Mouse (Mus musculus) adrenal gland, adult 2 months (tissue): ENCODE data around the gene Jarid2. TPM values are rescaled to one million over a fixed set of nuclear protein-coding genes. Genes with fewer than 3 reads are reported as not detected.

ENCODE experiments used
- DNase-seq: peaks from one replicate; pipeline ENCODE4 v3.0.0; 2021
- polyA plus RNA-seq: library from polyadenylated mRNA; depleted of rRNA; stranded (reverse); fragments of >200 nt; gene quantifications from 2 replicates; pipeline ENCODE4 v1.2.3, GENCODE M21; 2012
- total RNA-seq, 2 experiments: library from RNA; stranded (reverse); gene quantifications; 2 replicates each; pipeline ENCODE4 v1.2.3; 2021

Gene Jarid2
- total and polyA plus RNA-seq, 3 experiments = 6.3 to 47.1 (median 22.7) TPM

DNA sequence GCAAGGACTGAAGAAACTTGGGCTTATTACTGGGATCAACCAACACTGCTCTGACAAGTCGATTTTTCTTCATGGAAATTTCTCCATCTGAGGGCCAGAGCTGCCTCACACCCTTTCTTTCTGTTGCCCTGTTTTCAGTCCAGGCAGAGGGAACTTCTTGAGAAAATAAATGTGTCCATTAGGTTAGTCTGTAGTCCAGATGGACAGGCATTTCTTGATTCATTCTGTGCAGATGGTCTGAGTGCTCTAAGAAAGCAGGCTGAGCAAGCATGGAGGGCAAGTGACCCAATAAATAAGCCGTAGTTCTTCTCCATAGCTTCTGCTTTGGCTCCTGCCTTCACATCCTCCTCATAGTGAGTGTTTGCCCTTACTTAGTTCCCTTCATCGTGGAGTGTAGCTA, 46.1 kb downstream of the Jarid2 start:
- DNase-seq = no peak

DNA sequence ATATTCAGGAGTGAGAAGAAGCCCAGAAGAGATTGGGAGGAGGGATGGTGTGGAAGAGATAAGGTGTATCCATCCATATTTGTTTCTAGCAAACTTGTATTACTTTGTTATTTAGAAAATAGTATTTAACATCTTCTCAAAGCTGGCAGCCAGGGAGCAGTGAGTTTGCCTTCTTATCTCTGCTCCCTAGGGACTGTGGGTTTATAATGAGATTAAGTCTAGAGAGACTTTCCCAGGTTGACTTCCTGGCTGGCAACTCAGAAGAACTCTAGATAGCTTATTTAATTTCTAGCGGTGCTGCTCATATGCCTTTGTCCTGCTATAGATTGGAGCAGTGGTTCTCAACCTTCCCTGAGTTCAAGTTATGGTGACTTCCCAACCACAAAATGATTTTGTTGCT, 51.2 kb downstream of the Jarid2 start:
- DNase-seq = no peak

DNA sequence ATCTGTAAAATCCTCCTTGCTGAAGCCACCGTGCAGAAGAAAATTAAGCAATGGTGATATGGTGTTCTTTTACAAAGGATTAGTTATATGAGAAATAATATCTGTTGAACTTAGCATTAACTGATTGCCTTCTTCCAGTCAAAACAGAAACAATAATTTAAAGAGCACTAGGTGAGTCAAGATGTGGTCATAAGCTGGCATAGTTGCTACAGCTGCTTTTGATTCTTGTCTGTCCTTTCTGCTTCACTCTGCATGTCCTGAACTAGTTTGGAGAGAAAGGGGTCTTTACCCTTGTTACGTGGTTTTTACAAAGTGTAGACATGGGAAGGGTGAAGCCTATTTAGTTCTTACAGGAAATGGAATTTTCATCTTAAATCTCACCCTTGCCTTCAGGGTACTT, 51.9 kb downstream of the Jarid2 start:
- no peak for DNase-seq

DNA sequence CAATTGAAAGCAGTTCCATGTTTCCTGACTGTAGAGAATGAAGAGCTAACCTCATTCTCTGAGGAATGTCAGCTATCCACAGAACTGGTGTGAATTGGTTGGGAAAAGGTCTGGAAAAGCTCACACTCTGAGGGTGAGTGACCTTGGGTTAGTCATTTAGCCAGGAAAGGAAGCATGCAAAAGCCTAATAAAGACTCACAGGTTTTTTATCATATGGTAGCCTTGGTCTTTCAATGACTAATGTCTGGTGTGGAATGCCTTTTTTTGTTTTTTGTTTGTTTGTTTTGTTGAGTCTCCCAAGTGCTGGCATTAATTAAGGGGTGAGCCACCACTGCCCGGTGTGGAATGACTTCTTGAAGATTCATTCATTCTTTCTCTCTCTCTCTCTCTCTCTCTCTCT, 55.3 kb downstream of the Jarid2 start:
- no peak for DNase-seq

DNA sequence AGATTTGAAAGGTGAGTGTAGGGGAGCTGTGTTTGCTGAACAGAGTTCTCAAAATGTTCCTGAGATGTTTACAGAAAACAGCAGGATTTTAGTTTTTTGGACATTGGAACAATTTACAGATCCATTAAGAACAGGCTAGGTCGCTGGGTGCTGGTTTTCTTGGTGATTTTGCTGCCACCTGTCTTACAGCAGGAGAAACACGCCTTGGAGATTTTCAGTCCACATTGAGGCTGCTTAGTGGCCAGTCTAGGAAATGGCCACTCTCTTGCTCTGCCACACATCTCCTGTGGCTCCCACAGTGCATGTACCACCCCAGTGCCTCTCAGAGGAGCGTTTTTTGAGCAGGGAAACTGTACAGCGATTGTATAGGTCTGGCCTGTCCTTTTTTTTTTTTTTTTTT, 57.0 kb downstream of the Jarid2 start:
- DNase-seq = peak; percentile 58

DNA sequence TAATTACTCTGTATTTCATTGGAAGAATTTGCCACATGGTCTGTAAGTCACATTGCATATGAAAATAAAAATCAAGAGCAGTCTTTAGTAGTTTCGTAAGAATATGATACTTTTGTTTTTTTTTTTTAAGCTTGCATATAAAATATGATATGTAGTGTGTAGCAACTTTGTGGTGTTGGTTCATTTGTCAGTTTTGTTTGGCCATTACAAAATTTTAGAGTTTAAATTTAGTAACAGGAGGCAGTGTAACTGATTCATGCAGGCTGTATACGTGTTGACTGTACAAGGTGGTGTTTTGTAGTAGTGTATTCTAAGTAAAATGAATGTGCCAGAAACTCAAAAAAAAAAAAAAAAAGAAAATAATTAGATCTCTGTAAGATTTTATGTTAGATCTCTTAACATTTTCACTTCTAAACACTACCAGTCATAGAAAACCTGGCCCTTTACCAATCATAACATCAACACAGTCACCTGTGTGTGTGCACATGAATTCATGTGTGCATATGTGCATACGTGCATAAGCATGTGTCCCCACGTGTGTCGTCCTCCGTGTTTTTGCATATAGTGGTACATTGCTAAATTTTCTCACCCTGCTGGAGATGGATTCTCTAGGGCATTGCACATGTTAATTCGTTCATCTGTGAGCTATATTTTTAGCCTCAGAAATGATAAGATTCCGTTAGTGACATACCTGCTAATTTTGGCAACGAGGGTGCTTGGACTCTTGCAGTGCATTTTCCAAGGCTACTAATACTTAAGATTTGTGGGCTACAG, 59.3 kb downstream of the Jarid2 start:
- no peak for DNase-seq

DNA sequence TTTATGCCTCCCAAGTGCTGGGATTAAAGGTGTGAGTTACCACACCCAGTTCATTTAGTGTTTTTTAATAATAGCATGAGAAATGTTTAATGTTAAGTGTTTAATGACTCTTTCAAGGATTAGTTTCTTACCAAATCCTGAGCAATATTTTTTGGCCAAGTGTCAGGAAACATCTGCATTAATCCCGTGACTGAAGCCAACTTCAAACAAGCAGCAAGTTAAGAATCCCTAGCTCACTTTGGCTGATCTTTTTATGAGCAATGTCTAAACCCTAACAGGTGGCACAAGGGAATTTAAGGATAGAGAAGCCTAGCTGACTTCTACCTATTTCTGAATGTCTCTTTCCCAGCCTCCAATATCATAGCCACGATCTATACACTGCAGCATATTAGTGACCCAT, 60.7 kb downstream of the Jarid2 start:
- DNase-seq = no peak

DNA sequence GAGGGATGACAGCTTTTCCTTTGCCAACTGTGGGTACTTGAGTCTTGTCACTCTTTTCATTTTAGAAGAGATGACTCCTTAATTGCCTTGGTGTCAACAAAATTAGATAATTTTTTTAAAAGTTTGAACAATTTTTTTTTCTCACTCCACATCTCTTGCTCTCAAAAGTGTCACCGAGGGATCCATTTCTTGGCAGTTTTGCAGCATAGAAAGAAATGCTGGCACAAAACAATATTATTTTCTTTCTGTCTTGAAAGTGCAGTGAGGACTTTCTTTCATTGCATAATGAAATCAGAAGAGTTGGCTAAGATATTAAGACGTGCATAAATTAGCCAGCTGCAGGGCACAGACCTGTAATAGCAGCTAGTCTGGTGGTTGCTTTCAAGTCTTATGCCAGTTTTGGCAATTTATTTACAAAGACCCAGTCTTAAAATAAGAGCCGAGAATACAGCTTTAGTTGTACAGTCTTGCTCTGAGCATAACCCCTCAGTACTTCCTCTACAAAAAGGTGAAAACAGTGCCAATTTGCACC, 63.2 kb downstream of the Jarid2 start:
- no peak for DNase-seq

DNA sequence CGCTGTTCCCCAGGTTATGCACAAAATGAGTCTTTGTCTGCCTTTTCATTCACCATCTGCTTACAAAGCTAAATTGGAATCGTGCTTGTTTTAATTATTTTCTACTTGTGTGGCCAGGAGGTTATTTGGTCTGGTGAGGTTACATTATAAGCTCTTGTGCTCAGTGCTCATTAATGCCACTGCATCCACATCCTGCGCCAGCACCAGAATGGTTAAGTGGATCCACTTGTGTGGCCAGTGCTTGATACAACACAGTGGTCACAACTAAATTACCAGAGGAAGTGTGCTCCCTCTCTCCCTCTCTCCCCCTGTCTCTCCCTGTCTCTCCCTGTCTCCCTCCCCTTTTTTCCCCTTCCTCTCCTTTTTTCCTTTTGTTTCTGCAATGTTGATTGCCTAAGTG, 66.6 kb downstream of the Jarid2 start:
- no peak for DNase-seq

DNA sequence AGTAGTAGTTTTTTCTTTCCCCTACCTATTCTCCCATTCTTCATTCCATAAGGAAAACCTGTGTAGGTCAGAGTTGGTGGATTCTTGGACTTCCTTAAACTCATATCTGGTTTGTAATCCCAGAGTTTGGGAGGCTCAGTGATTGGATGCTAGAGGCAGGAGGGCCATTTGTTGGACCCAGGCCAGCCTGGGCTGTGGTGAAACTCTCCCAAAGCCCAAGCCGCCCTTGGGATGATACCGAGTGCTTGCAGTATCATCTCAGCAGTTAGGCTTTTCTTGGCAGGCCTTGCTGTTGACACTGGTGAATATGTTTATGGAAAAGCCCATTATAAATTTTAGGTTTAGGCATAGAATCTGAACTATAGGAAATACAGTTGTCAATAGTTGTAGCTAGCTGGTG, 67.5 kb downstream of the Jarid2 start:
- DNase-seq = peak; percentile 71

DNA sequence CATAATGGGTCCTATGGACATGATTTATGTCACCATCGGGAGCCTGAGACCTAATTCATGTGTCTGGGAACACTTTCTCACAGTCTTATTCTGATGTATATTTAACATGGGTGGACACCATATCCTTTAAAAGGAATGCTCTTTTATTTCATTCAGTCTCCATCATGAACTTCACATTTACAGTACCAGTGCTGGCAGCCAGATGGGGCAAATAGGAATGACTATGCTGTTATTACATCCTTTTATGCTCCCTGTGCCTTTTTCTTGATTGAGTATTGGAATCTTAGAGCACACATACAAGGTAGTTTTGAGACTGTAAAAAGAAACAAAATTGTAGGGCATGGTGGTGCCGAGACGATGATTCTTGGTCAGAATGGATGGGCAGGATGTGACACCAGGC, 69.0 kb downstream of the Jarid2 start:
- DNase-seq = no peak

DNA sequence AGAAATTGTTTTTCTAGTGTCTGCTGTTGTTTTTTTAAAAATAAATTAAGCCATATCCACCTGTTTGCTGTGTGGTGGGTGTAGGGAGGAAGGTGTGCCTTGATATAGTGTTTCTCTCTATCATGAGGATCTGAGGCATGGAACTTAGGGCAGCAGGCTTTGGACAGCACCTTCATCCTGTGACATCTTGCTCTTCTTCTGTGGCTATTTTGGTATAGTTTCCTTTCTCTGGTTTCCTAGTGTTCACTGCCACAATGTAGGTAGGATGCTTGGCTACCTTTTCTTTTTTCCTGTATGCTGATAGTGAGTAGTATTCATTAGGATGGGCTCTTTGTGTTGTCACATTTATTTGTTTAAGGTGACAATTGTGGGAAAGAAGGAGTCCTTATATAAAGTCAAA, 69.9 kb downstream of the Jarid2 start:
- DNase-seq = no peak

DNA sequence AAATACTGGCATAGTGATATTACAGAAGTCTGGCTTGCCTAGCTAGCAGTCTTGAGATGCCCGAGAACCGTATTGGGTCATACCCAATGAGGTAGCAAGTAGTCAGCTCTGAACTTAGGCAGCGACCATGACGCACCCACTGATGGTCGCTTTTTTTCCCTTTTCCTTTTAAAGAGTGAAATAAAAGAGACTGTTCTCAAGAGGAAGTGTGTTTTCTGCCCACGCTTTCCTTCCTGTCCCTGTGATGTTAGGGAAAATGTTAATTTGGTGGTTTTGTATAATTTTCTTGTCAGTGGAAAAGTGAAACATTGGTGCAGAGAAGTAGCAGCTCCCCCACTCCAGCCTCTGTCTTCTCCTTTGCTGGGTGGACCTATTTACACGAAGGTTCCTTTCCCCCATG, 70.8 kb downstream of the Jarid2 start:
- no peak for DNase-seq

DNA sequence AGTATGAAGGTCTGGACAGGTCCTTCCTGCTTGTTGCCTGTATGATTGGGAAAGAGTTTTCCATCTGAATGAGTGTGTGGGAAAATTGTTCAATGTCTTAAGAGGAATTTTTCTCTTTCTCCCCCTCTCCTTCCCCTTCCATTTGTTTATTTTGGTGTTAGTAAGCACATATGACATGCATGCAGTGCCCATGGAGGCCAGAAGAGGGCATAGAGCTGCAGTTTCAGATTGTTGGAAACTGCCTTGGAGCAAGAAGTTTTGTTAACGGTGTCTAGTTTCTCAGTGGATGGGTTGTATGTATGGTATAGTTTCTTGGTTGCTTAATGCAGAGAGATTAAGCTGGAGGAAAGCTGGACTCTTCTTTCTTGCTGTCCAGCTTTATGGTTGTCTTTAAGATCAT, 75.6 kb downstream of the Jarid2 start:
- DNase-seq = peak; percentile 44

DNA sequence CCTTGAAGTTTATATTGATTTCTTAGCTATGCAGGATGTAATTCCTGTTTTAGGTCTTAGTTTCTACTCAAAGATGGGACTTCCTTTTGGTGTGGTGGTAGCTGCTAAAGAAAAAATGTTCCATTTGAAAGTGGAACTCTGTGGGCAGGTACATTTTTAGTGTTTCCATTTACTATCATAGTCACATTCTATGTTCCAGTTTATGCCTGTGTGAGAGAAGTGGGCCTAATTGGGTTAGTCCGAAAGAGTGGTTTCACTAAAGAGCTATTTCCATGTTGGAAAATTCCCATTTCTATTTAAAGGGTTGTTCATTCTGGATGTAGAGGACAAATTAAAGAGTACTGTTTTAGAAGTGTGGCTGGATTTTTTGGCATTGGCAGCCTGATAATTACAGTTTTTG, 79.0 kb downstream of the Jarid2 start:
- no peak for DNase-seq

DNA sequence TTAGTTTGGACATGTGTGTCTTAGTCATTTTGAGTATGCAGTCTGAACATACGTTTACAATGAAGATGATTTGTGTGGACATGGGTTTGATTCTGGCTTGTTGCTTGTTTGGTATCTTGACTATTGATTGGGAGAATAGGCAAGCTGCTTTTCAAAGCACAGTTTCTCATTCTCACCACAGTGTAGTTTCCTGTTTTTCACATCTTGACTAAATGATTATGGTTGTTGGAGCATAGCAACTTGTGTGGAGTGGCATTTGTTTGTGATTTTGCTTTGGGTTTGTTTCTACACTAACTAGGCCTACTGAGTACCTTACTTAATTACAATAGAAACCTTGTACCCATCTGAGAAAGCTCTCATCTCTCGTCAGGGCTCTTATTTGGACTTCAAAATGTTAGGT, 81.7 kb downstream of the Jarid2 start:
- no peak for DNase-seq

DNA sequence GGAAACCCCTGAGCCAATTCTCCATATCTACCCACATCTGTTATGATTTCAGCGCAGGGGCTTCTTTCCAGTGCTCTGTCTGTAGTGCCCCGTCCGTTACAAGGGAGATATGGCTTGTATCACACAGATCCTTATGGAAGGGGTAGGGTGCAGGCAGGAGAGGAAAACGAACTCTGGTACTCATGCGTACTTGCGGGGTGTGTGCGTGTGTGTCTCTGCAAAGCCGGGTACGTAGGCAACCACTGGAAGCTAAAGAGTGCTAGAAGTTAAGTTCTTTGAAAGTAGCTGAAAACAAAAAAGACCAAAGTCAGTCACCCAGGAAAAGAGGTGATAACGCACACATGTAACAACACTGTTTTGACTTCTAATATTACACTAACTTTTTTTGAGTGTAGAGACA, 82.3 kb downstream of the Jarid2 start:
- no peak for DNase-seq

DNA sequence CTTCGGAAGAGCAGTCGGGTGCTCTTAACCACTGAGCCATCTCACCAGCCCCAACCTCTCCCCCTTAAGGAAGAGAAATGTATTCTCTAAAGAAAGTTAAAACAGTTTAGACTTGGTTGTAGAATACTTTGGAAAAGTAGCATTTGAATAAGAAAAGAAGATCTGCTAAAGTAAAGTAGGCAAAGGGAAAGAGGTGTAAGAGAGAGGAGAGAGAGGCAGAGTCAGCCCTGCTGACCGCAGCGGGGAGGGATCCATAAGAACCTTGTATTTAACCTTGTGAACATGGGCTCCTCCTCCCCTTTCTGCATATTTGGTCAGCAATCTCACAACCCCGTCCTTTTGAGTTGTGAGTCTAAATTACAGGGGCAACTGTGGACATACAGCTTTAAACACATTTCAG, 83.1 kb downstream of the Jarid2 start:
- DNase-seq = peak; percentile 39

DNA sequence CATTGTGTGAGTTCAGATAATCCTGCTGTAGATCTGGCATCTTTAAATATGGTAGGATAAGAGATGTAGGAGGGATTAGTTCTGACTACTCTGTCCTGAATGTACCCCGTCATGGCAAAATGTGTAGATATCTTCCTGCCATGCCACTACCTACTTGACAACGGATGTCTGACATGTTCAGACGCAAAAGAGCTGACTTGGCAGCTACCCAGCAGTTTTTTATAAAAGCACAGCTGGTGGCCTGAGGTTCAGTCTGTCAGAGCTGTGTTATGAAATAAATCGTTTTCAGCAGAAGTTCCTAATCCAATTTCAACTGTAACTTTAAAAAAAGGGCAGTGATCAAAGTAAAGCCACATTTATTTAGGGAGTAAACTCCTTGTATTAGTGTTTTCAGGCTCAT, 90.1 kb downstream of the Jarid2 start:
- peak; percentile 58 for DNase-seq

DNA sequence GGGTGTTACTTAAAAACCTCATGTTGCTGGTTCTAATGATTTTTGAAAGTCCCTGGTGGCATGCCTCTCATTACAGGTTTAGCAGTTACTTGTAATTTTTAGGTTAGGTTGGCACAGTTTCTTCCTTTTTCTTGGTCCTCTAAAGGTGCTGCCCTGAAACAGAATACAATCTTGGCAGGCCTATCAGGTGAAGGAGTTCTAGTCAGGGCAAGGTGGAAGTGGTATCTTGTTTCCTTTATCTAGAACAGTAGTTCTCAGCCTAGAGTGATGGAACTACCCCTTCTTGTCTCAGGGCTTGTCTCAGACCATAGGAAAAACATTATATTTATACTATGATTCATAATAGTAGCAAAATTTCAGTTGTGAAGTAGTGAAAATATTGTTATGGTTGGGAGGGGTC, 93.3 kb downstream of the Jarid2 start:
- no peak for DNase-seq

DNA sequence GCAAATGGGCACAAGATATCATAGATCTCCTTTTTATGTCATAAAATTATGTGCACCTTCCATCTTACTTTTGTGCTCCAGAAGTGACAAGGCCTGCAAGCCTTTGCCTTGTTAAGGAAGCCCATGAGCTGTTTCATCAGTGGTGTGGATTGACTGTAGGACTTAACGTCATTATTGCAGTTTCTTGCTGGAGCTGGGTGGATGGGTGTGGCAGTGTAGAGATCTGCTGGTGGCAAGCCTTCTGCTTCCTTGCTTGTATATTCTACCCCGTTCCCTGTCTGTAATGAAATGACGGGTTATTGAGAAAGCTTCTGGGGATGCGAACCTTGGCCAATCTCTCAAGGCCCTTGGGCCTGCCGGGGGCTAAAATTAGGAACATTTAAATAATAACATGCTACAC, 99.6 kb downstream of the Jarid2 start:
- no peak for DNase-seq

DNA sequence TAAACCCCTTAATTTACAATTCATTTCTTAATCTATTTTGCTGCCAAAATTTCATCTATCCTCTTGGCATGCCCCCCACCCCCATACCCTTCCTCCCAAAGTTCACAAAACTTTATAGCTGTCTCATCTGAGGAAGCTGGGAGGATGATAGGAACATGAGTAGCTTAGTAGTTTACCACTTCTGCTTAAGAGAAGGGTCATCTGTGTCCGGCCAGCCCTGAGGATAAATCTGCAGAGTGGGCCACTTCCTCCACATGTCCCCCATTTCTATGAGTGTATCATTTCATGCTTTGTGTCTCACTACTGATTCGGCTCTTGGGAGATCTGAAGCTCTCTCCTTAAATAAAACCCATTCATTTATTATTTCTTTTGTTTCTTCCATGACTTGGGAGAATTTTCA, 102.8 kb downstream of the Jarid2 start:
- no peak for DNase-seq

DNA sequence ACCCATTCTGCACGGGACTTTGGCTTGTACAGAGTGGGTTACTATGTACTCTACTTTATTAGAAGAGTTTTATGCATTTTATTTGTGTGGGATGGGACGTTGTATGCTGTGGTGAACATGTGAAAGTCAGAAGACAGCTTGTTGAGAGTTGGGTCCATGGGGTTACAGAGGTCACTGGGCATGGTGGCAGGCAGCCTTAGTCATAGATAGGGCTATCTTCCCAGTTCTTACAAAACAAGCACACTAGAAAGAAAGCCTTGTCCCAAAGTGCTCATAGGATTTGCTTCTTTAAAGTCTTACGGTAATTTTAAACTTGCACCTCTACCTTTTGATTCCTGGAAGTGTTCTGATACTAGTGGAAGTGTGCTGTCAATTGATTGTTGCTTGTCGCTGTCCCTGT, 103.6 kb downstream of the Jarid2 start:
- DNase-seq = no peak

DNA sequence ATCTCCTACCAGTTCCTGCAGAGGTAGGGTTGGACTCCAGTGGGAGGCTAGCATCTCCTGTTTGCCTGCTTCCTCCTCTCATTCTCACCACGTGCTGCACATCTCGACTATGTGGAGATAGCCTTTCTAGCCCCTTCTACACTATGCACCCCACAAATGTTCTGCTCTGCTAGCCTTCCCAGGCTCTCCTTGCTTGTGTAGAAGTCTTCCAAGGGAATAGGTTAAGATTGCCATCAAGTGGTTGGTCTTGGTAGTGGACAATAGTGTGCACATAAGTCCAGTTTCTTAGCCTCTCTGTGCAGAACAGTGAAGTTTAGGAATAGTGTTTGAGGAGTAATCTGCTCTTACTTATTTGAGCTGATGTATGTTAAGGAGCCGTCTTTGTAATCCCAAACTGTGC, 104.1 kb downstream of the Jarid2 start:
- peak; percentile 43 for DNase-seq
